Mouse (Mus musculus) embryonic facial prominence, embryonic 12.5 days (tissue): Measurements from ENCODE around the gene Cd247. TPM values are rescaled to one million over a fixed set of nuclear protein-coding genes. Genes with fewer than 3 reads are reported as not detected.
"Not testable (repeated sequence)": the region's sequence is repeated elsewhere in the genome, so short reads cannot be mapped to it uniquely, and the experiment has no call there.

Experiments
- ATAC-seq: fragments of 200-750 bp; cut with Nextera tagmentation; 2 replicates; pipeline ENCODE4 v1.8.0; 2017; ENCODE audit not compliant: insufficient number of reproducible peaks, insufficient read depth, low FRiP score, low TSS enrichment
- H3K27ac ChIP-seq: fragments of 300-500 bp; sonication (generic); 2 replicates; pipeline ENCODE4 v1.5.1; 2016; ENCODE audit warnings: mild to moderate bottlenecking
- H3K27me3 ChIP-seq: fragments of 300-500 bp; sonication (generic); 2 replicates; pipeline ENCODE4 v1.6.1; 2016; ENCODE audit warnings: mild to moderate bottlenecking, moderate library complexity
- H3K36me3 ChIP-seq: fragments of 300-500 bp; sonication (generic); 2 replicates; pipeline ENCODE4 v1.6.1; 2016; ENCODE audit warnings: mild to moderate bottlenecking
- H3K4me1 ChIP-seq: fragments of 300-500 bp; sonication (generic); 2 replicates; pipeline ENCODE4 v1.6.1; 2016
- H3K4me2 ChIP-seq: fragments of 300-500 bp; sonication (generic); replicated peaks from 2 replicates; pipeline ENCODE4 v1.6.1; 2016; ENCODE audit warnings: mild to moderate bottlenecking, moderate library complexity
- H3K4me3 ChIP-seq: fragments of 300-500 bp; sonication (generic); 2 replicates; pipeline ENCODE4 v1.5.1; 2016; ENCODE audit warnings: mild to moderate bottlenecking
- H3K9ac ChIP-seq: fragments of 300-500 bp; sonication (generic); 2 replicates; pipeline ENCODE4 v1.6.1; 2016; ENCODE audit warnings: mild to moderate bottlenecking, moderate library complexity
- H3K9me3 ChIP-seq: fragments of 300-500 bp; sonication (generic); 2 replicates; pipeline ENCODE4 v1.6.1; 2016; ENCODE audit warnings: mild to moderate bottlenecking, moderate library complexity
- WGBS: fragments of 180-500 bp; shearing (Covaris S2); methylation state at CpG from one replicate; pipeline ENCODE4 v1.1.7; 2016; 5-methylcytosine and 5-hydroxymethylcytosine counted together
- polyA plus RNA-seq: library from polyadenylated mRNA; unstranded; fragments of >200 nt; fragmentation: Nextera tagmentation; extraction: Ambion mirVana; gene quantifications from 2 replicates; pipeline ENCODE4 v1.2.1, GENCODE M21; 2016

Cd247 gene
- polyA plus RNA-seq: 0.60 and 1.0 TPM in 2 replicates

GRCm38 (mm10) chr1:165788511-165788910 is at the start of gene Cd247:
Cd247 (plus strand) TSS chr1:165788681.
- Histone ChIP-seq H3K4me3 (no peak within 1 kb of the TSS), H3K4me1 (peaks cover 10% of the 10 kb centered on the region; the same call in 1 of the 2 replicates), H3K27ac (no peak within 1 kb of the TSS), H3K9me3 (no peaks in the 10 kb centered on the region), H3K27me3 (peaks cover 6% of the 10 kb centered on the region; the same call in 1 of the 2 replicates), H3K4me2 (no peak within 1 kb of the TSS), H3K36me3 (no peaks in the 10 kb centered on the region), H3K9ac (no peak within 1 kb of the TSS)
- 76% methylated on average over 8 of the region's 8 CpGs for WGBS
- no peak for ATAC-seq

DNA sequence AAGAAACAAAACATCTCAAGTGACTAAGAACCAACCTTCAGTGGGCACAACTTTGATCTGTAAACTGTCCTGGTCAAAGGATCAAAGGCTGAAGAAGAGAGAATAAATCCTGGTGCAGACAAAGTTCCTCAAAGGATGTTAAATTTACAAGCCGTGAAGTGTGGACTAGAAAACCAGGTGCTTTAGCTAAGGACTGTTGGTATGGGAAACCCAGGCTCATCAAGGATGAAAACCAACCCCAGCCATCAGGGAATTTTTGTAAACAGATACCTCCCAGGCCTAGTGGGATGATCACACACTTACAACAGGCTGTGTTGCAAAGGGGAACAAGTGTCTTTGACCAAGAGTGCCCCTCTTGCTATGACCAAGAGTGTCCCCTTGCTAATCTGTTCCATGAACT is 49.5 kb upstream of the Cd247 start:
- Histone ChIP-seq H3K4me3 (no peak overlapping the region), H3K27ac (no peak overlapping the region), H3K4me2 (no peak overlapping the region), H3K36me3 (no peaks in the 10 kb centered on the region), H3K9ac (no peak overlapping the region), H3K9me3 (no peaks in the 10 kb centered on the region), H3K4me1 (no peaks in the 10 kb centered on the region), H3K27me3 (no peaks in the 10 kb centered on the region)
- 77% methylated on average over 1 of the region's 1 CpGs for WGBS
- ATAC-seq: no peak

GRCm38 (mm10) chr1:165741989-165742388 is 46.5 kb upstream of the Cd247 start:
- WGBS: 90% methylated on average over 8 of the region's 8 CpGs
- Histone ChIP-seq H3K4me2 (no peak overlapping the region), H3K4me1 (no peaks in the 10 kb centered on the region), H3K9ac (no peak overlapping the region), H3K36me3 (no peaks in the 10 kb centered on the region), H3K27me3 (no peaks in the 10 kb centered on the region), H3K4me3 (no peak overlapping the region), H3K27ac (no peak overlapping the region), H3K9me3 (no peaks in the 10 kb centered on the region)
- no peak for ATAC-seq

GRCm38 (mm10) chr1:165748053-165748452 is 40.4 kb upstream of the Cd247 start:
- WGBS: 56% methylated on average over 11 of the region's 11 CpGs
- Histone ChIP-seq H3K4me2 (no peak overlapping the region), H3K4me1 (no peaks in the 10 kb centered on the region), H3K9me3 (no peaks in the 10 kb centered on the region), H3K36me3 (no peaks in the 10 kb centered on the region), H3K27me3 (no peaks in the 10 kb centered on the region), H3K4me3 (no peak overlapping the region), H3K9ac (no peak overlapping the region), H3K27ac (no peak overlapping the region)
- no peak for ATAC-seq

DNA sequence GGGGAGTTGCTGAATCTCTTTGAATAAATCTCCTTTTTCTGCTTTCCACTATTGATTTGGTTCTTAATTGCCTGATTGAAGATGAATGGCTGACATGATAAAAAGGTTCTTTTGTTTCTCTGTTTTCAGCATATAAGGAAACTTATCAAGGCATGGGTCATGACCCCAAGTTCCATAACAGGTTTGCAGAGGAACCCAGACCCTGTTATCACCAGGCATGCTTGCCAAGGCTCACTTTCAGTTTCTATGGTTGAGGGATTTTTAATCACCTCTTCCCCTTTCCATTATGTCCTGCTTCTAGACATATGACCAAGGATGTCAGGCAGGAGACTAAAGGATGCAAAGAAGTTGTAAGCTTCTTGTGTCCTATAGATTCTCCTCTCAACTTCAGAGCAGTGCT is 37.3 kb upstream of the Cd247 start:
- Histone ChIP-seq H3K9ac (no peak overlapping the region), H3K27ac (no peak overlapping the region), H3K4me3 (no peak overlapping the region), H3K36me3 (no peaks in the 10 kb centered on the region), H3K9me3 (peaks cover 3% of the 10 kb centered on the region; the same call in 1 of the 2 replicates), H3K4me2 (no peak overlapping the region), H3K4me1 (no peaks in the 10 kb centered on the region), H3K27me3 (no peaks in the 10 kb centered on the region)
- ATAC-seq: no peak

- Histone ChIP-seq H3K27ac (no peak overlapping the region), H3K9ac (no peak overlapping the region), H3K27me3 (no peaks in the 10 kb centered on the region), H3K4me1 (no peaks in the 10 kb centered on the region), H3K9me3 (peaks cover 3% of the 10 kb centered on the region; the same call in 1 of the 2 replicates), H3K4me2 (no peak overlapping the region), H3K4me3 (no peak overlapping the region), H3K36me3 (no peaks in the 10 kb centered on the region)
- ATAC-seq: no peak
- WGBS: 80% methylated on average over 5 of the region's 5 CpGs
Observed at GRCm38 (mm10) chr1:165751838-165752237, 36.6 kb upstream of the Cd247 start.

- Histone ChIP-seq H3K27ac (no peak overlapping the region), H3K4me3 (no peak overlapping the region), H3K4me2 (no peak overlapping the region), H3K27me3 (no peaks in the 10 kb centered on the region), H3K9ac (no peak overlapping the region), H3K9me3 (peaks cover 3% of the 10 kb centered on the region; the same call in 1 of the 2 replicates), H3K36me3 (no peaks in the 10 kb centered on the region), H3K4me1 (no peaks in the 10 kb centered on the region)
- 85% methylated on average over 6 of the region's 6 CpGs for WGBS
- no peak for ATAC-seq
Observed at GRCm38 (mm10) chr1:165754205-165754604, 34.3 kb upstream of the Cd247 start.

DNA sequence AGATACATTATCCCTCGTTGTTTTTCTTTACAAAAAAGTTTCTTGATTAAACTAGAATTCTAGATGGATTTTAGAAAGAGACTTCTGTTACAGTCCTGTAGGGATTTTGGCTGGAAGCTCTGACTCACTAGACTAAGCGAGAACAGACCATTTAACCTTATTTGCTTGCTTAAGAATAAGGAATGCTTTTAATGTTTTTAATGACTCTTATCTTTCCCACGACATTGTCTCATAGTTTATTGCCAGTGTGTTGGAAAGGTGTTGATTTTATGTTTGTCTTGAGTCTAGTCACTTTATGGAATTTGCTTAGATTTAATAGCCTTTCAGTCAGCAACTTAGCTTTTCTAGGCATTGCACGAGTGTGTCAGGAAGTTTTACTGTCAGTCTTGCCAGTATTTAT is 33.3 kb upstream of the Cd247 start:
- H3K4me2 ChIP-seq: no peak overlapping the region
- H3K27me3 ChIP-seq: no peaks in the 10 kb centered on the region
- no peaks in the 10 kb centered on the region for H3K4me1 ChIP-seq
- no peaks in the 10 kb centered on the region for H3K36me3 ChIP-seq
- WGBS: 55% methylated on average over 4 of the region's 4 CpGs
- ATAC-seq: no peak
- no peak overlapping the region for H3K9ac ChIP-seq
- no peak overlapping the region for H3K27ac ChIP-seq
- H3K9me3 ChIP-seq: peaks cover 3% of the 10 kb centered on the region; the same call in 1 of the 2 replicates
- H3K4me3 ChIP-seq: no peak overlapping the region

GRCm38 (mm10) chr1:165761522-165762305 is 26.8 kb upstream of the Cd247 start:
- ATAC-seq: no peak
- Histone ChIP-seq H3K4me3 (no peak overlapping the region), H3K27ac (no peak overlapping the region), H3K4me2 (no peak overlapping the region), H3K27me3 (peaks cover 8% of the 10 kb centered on the region; the same call in 1 of the 2 replicates), H3K9me3 (no peaks in the 10 kb centered on the region), H3K4me1 (peaks cover 11% of the 10 kb centered on the region; the same call in 1 of the 2 replicates), H3K9ac (no peak overlapping the region), H3K36me3 (no peaks in the 10 kb centered on the region)
- 81% methylated on average over 3 of the region's 3 CpGs for WGBS

DNA sequence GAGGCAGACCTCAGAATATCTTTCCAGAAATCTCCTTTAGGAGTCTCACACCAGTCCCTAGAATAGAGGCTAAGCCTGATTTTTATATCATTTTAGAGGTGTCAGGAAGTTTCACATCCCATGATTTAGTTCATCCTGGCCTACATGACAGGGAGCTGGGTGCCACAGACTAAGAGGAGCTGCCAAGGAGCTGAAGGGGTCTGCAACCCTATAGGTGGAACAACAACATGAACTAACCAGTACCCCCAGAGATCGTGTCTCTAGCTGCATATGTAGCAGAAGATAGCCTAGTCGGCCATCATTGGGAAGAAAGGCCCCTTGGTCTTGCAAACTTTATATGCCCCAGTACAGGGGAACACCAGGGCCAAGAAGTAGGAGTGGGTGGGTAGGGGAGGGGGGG is 26.0 kb upstream of the Cd247 start:
- not testable (repeated sequence) for H3K9ac ChIP-seq, H3K9me3 ChIP-seq, H3K27ac ChIP-seq, H3K4me3 ChIP-seq, ATAC-seq, H3K4me2 ChIP-seq, H3K27me3 ChIP-seq, H3K36me3 ChIP-seq
- 65% methylated on average over 2 of the region's 2 CpGs for WGBS
- peaks cover 11% of the 10 kb centered on the region; the same call in 1 of the 2 replicates for H3K4me1 ChIP-seq

- Histone ChIP-seq H3K9ac (no peak overlapping the region), H3K4me1 (peaks cover 11% of the 10 kb centered on the region; the same call in 1 of the 2 replicates), H3K27ac (no peak overlapping the region), H3K36me3 (no peaks in the 10 kb centered on the region), H3K4me2 (peak overlapping the region; percentile 95), H3K4me3 (peak overlapping the region; percentile 85), H3K9me3 (no peaks in the 10 kb centered on the region), H3K27me3 (peaks cover 8% of the 10 kb centered on the region; the same call in 1 of the 2 replicates)
- 28% methylated on average over 14 of the region's 14 CpGs for WGBS
- ATAC-seq: no peak
Observed at GRCm38 (mm10) chr1:165762914-165763634, 25.4 kb upstream of the Cd247 start.
